Mouse (Mus musculus) T-helper 2 cell (primary cell): ENCODE data around the gene Bmf.
"Not testable (repeated sequence)": the region's sequence is repeated elsewhere in the genome, so short reads cannot be mapped to it uniquely, and the experiment has no call there.

Experiments
- in situ Hi-C: fragments of 300-600 bp; cut with MboI, MseI; formaldehyde crosslinking; loops from one replicate; pipeline ENCODE4 v1.15.1; 2025; ENCODE audit warnings: high pct_unique_total_duplicates

Bmf gene

GRCm38 (mm10) chr2:118549507-118550473, at the start of gene Bmf:
Gene Bmf, minus strand, starts transcription at chr2:118549687.
- in situ Hi-C loops = no loop called here

- in situ Hi-C loops = no loop called here
These were observed 49.6 kb upstream of the Bmf start for GRCm38 (mm10) chr2:118599087-118599486.

GRCm38 (mm10) chr2:118597673-118598568, 48.4 kb upstream of the Bmf start, which contains the start of gene Bub1b:
Gene Bub1b, plus strand, starts transcription at chr2:118598211.
- in situ Hi-C loops = no loop called here

GRCm38 (mm10) chr2:118591083-118591482, 41.6 kb upstream of the Bmf start:
- in situ Hi-C loops = no loop called here

- in situ Hi-C loops = no loop called here
These were observed 38.2 kb upstream of the Bmf start for GRCm38 (mm10) chr2:118587686-118588085.

- in situ Hi-C loops = no loop called here
These were observed 36.5 kb upstream of the Bmf start for GRCm38 (mm10) chr2:118586013-118586412.

- in situ Hi-C loops = no loop called here
These were observed 23.6 kb upstream of the Bmf start for GRCm38 (mm10) chr2:118573135-118573534.

- in situ Hi-C loops = no loop called here
These were observed 22.8 kb upstream of the Bmf start for GRCm38 (mm10) chr2:118572183-118572836.

GRCm38 (mm10) chr2:118570939-118571338, 21.5 kb upstream of the Bmf start:
- in situ Hi-C loops = no loop called here

- in situ Hi-C loops = no loop called here
These were observed 17.7 kb upstream of the Bmf start for GRCm38 (mm10) chr2:118567179-118567578.

- in situ Hi-C loops = no loop called here
These were observed 12.9 kb upstream of the Bmf start for GRCm38 (mm10) chr2:118562431-118562830.

GRCm38 (mm10) chr2:118562015-118562414, 12.5 kb upstream of the Bmf start:
- in situ Hi-C loops = no loop called here

GRCm38 (mm10) chr2:118558426-118558825, 8.9 kb upstream of the Bmf start:
- in situ Hi-C loops = no loop called here

- in situ Hi-C loops = not testable (repeated sequence)
These were observed 5.0 kb upstream of the Bmf start for GRCm38 (mm10) chr2:118554356-118554990.

GRCm38 (mm10) chr2:118551606-118552005, 2.1 kb upstream of the Bmf start:
- in situ Hi-C loops = no loop called here

- in situ Hi-C loops = no loop called here
These were observed 866 bp downstream of the Bmf start for GRCm38 (mm10) chr2:118548421-118549221.

GRCm38 (mm10) chr2:118547541-118548016, 1.9 kb downstream of the Bmf start:
- in situ Hi-C loops = no loop called here

- in situ Hi-C loops = no loop called here
These were observed 2.7 kb downstream of the Bmf start for GRCm38 (mm10) chr2:118546798-118547165.

- in situ Hi-C loops = no loop called here
These were observed 3.2 kb downstream of the Bmf start for GRCm38 (mm10) chr2:118546104-118546797.
